Mouse (Mus musculus): ENCODE measurements around the gene Vmn1r239-ps. TPM values are rescaled to one million over a fixed set of nuclear protein-coding genes. Genes with fewer than 3 reads are reported as not detected.
"Not testable (repeated sequence)": the region's sequence is repeated elsewhere in the genome, so short reads cannot be mapped to it uniquely, and the experiment has no call there.

Vmn1r239-ps gene
- not detected in 2 replicates for polyA plus RNA-seq (2014; fragmentation: Nextera tagmentation; extraction: Ambion mirVana)

DNA sequence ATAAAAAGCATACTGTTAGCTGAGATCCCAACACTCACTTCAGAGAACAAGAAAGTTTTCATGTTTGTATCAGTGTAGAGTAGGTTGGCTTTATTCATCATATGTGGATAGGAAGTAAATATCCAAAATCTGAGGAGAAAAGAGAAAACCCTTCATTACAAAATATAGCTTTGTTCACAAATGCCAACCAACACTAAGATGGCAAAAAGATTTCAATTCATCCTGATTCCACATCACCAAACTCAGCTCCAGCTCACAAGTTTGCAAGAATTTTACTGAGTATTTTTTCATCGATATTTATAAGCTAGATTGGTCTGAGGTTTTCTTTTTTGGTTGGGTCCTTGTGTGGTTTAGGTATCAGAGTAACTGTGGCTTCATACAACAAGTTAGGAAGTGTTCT, at the start of gene Vmn1r239-ps:
Gene Vmn1r239-ps, minus strand, starts transcription at position 101 of the 400 bp plus-strand sequence.
- H3K9me3 ChIP-seq (ENCODE audit: control insufficient read depth, low read length); H3K27ac ChIP-seq (ENCODE audit: low read depth, low read length); H3K27me3 ChIP-seq (ENCODE audit: control insufficient read depth, insufficient read depth, low read length); H3K4me1 ChIP-seq (ENCODE audit: control insufficient read depth, insufficient read depth, low read length); H3K4me3 ChIP-seq (ENCODE audit: low read depth, low read length); ATAC-seq (ENCODE audit: low read depth); H3K9ac ChIP-seq (replicated peaks; ENCODE audit: low read depth, low read length); H3K4me2 ChIP-seq (ENCODE audit: low read depth, low read length); H3K36me3 ChIP-seq (ENCODE audit: control insufficient read depth, insufficient read depth, low read length): not testable (repeated sequence)
- 75% methylated on average over 1 of the region's 1 CpGs for WGBS

DNA sequence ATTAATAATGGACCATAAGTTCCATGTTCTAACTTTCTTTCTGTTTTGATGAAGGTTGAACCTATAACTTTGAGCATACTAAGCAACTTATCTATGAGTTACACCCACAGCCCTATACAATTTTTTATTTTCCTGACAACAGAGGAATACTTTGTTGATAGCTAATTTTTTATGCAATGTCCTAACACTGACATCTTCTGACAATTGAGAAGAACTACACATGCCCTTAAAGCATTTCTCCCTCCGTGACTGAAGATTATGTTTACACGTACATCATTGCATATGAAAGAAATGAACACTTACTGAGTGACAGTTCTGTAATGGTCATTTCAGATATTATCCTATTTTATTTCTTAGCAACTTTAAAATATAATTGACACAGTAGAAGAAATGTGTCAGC, 36.0 kb upstream of the Vmn1r239-ps start:
- whole genome bisulfite sequencing = 64% methylated on average over 2 of the region's 2 CpGs
- Histone ChIP-seq H3K27me3 (ENCODE audit: control insufficient read depth, insufficient read depth, low read length) (no peaks in the 10 kb centered on the region), H3K36me3 (ENCODE audit: control insufficient read depth, insufficient read depth, low read length) (no peaks in the 10 kb centered on the region), H3K9me3 (ENCODE audit: control insufficient read depth, low read length) (no peaks in the 10 kb centered on the region), H3K9ac (replicated peaks; ENCODE audit: low read depth, low read length) (no peak overlapping the region), H3K4me2 (ENCODE audit: low read depth, low read length) (no peak overlapping the region), H3K4me3 (ENCODE audit: low read depth, low read length) (no peak overlapping the region), H3K27ac (ENCODE audit: low read depth, low read length) (no peak overlapping the region), H3K4me1 (ENCODE audit: control insufficient read depth, insufficient read depth, low read length) (no peaks in the 10 kb centered on the region)
- ATAC-seq (ENCODE audit: low read depth) = no peak

DNA sequence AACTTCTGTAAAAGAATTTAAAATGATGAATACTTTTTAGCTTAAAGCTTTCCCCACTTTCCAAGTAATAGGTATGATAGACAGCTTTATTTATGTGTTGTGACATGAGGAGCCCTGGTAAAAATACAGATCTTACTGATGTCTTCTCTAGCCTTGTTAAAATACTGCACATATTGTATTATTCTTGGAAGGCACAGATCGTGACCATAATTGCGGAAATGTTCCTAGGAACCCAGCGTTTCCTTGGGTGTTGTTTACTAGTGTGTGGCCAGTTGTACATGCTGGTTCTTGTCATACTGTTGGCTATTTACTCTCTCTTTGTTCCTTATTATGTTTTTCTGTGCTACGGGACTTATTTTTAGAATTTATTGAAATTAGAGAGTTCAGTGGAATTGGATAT, 10.1 kb downstream of the Vmn1r239-ps start:
- H3K9ac ChIP-seq (replicated peaks; ENCODE audit: low read depth, low read length) = no peak overlapping the region
- no peaks in the 10 kb centered on the region for H3K4me1 ChIP-seq (ENCODE audit: control insufficient read depth, insufficient read depth, low read length)
- H3K27me3 ChIP-seq (ENCODE audit: control insufficient read depth, insufficient read depth, low read length) = no peaks in the 10 kb centered on the region
- H3K36me3 ChIP-seq (ENCODE audit: control insufficient read depth, insufficient read depth, low read length) = no peaks in the 10 kb centered on the region
- 90% methylated on average over 4 of the region's 4 CpGs for WGBS
- H3K4me2 ChIP-seq (ENCODE audit: low read depth, low read length) = no peak overlapping the region
- H3K9me3 ChIP-seq (ENCODE audit: control insufficient read depth, low read length) = no peaks in the 10 kb centered on the region
- no peak for ATAC-seq (ENCODE audit: low read depth)
- H3K4me3 ChIP-seq (ENCODE audit: low read depth, low read length) = no peak overlapping the region
- H3K27ac ChIP-seq (ENCODE audit: low read depth, low read length) = no peak overlapping the region

DNA sequence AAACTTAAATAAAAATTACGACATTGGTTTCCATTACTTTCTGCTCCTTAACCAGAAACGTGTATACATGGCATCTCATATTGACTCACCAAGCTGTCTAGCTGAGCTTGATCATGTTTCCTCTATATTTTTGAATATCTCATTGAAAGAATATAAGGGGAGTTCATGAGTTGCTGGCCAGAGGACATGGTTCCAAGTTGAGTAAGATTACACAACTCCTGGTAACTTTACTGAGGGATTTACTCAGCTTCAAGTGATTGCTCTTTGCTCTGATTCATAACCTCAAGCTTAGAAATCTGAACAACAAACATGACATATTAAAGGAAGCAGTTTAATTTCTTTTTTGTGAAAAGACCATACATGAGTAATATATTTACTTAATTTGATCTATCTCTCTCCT, 18.1 kb downstream of the Vmn1r239-ps start:
- ATAC-seq (ENCODE audit: low read depth) = no peak
- Histone ChIP-seq H3K36me3 (ENCODE audit: control insufficient read depth, insufficient read depth, low read length) (no peaks in the 10 kb centered on the region), H3K4me1 (ENCODE audit: control insufficient read depth, insufficient read depth, low read length) (no peaks in the 10 kb centered on the region), H3K9ac (replicated peaks; ENCODE audit: low read depth, low read length) (no peak overlapping the region), H3K27ac (ENCODE audit: low read depth, low read length) (no peak overlapping the region), H3K9me3 (ENCODE audit: control insufficient read depth, low read length) (no peaks in the 10 kb centered on the region), H3K4me2 (ENCODE audit: low read depth, low read length) (no peak overlapping the region), H3K4me3 (ENCODE audit: low read depth, low read length) (no peak overlapping the region), H3K27me3 (ENCODE audit: control insufficient read depth, insufficient read depth, low read length) (no peaks in the 10 kb centered on the region)
- 88% methylated on average over 2 of the region's 2 CpGs for WGBS

DNA sequence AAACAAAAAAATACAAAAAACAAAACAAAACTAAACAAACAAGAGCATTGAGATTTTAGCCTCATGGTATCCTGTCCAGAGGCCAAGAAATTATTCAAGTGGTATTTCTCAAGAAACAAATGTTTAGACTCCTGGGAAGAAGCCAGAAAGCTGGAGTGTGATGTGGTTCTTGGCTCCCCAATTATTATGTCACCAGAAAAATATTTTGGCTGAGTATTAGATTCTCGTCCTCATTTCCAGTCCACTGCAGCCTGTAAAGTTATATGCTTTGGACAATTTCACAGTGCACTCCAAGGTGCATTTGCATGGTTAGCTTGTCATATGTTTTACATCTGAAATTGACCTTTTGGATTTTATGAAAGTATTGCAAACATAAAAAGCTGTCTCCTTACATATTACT, 23.8 kb downstream of the Vmn1r239-ps start:
- no peaks in the 10 kb centered on the region for H3K27me3 ChIP-seq (ENCODE audit: control insufficient read depth, insufficient read depth, low read length)
- H3K36me3 ChIP-seq (ENCODE audit: control insufficient read depth, insufficient read depth, low read length) = no peaks in the 10 kb centered on the region
- H3K4me2 ChIP-seq (ENCODE audit: low read depth, low read length) = no peak overlapping the region
- H3K4me3 ChIP-seq (ENCODE audit: low read depth, low read length) = no peak overlapping the region
- no peak overlapping the region for H3K9ac ChIP-seq (replicated peaks; ENCODE audit: low read depth, low read length)
- no peaks in the 10 kb centered on the region for H3K4me1 ChIP-seq (ENCODE audit: control insufficient read depth, insufficient read depth, low read length)
- H3K27ac ChIP-seq (ENCODE audit: low read depth, low read length) = no peak overlapping the region
- H3K9me3 ChIP-seq (ENCODE audit: control insufficient read depth, low read length) = no peaks in the 10 kb centered on the region
- no peak for ATAC-seq (ENCODE audit: low read depth)
- WGBS = 67% methylated on average over 1 of the region's 1 CpGs

DNA sequence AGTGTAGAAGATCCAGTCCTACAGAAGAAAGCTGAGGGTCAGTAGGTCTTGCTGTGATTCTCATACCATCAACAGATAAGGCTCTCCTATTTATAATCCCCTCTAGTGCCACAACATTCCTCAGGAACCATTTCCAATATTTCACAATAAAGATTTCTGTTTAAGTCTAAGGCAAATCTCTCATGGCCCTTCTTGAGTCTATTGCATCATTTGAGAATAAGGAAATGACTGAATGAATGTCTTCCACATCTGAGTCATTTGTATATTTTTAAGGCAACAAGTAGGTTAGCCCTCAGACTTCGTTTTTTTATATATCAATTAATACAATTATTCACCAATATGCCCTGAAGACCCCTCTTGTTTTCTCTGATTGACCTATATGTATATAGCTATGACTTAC, 24.4 kb downstream of the Vmn1r239-ps start, which contains the start of gene Il13ra2:
Gene Il13ra2, minus strand, starts transcription at position 64 of the 400 bp plus-strand sequence.
- Histone ChIP-seq H3K4me3 (ENCODE audit: low read depth, low read length) (no peak within 1 kb of the TSS), H3K4me2 (ENCODE audit: low read depth, low read length) (no peak within 1 kb of the TSS), H3K36me3 (ENCODE audit: control insufficient read depth, insufficient read depth, low read length) (no peaks in the 10 kb centered on the region), H3K4me1 (ENCODE audit: control insufficient read depth, insufficient read depth, low read length) (no peaks in the 10 kb centered on the region), H3K9me3 (ENCODE audit: control insufficient read depth, low read length) (no peaks in the 10 kb centered on the region), H3K27me3 (ENCODE audit: control insufficient read depth, insufficient read depth, low read length) (no peaks in the 10 kb centered on the region), H3K9ac (replicated peaks; ENCODE audit: low read depth, low read length) (no peak within 1 kb of the TSS), H3K27ac (ENCODE audit: low read depth, low read length) (no peak within 1 kb of the TSS)
- WGBS = 57% methylated on average over 1 of the region's 1 CpGs
- ATAC-seq (ENCODE audit: low read depth) = no peak

Other genes starting within 250 kb of the Vmn1r239-ps start
- 0.57 TPM in 1 of 2 replicates, not detected in the other for gene Il13ra2, start 24.5 kb downstream of the Vmn1r239-ps start, polyA plus RNA-seq (2014; fragmentation: Nextera tagmentation; extraction: Ambion mirVana)
- gene Lrch2, start 100.4 kb upstream of the Vmn1r239-ps start, polyA plus RNA-seq (2014; fragmentation: Nextera tagmentation; extraction: Ambion mirVana) = 19.1 and 20.8 TPM in 2 replicates

All from neural tube, embryonic 14.5 days (tissue).